Mouse (Mus musculus) G1E-ER4 (cell line): ENCODE results near the gene Helt. TPM values are rescaled to one million over a fixed set of nuclear protein-coding genes. Genes with fewer than 3 reads are reported as not detected.

Experiments used
- GATA1 ChIP-seq: IDR thresholded peaks from one replicate; pipeline ENCODE4 v1.8.0; 2012; ENCODE audit warnings: low read length, inconsistent platforms
- polyA plus RNA-seq: library from polyadenylated mRNA; stranded (reverse); fragments of >175 nt; gene quantifications from 2 replicates; pipeline ENCODE4 v1.2.3, GENCODE M21; 2012

Helt gene
- polyA plus RNA-seq, 1 experiment = not detected

DNA sequence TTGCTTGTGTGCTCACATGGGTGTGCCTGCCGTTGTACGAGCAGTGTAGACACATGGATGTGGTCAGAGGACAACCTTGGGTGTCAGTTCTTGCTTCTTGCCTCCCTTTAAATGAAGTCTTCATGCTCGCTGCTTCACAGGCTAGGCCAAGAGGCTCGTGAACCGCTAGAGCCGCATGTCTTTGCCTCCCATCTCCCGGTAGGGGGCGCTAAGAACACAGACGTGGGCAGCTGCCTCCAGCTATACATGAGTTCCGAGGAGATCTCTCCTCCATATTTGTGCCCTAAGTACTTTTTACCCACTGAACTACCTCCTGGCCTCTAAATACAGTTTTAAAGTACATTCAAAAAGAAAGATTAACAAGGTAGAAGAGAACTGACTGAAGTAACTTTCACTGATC is 16.7 kb upstream of the Helt start:
- no peak for TF ChIP-seq GATA1

- TF ChIP-seq GATA1 = no peak
Observed at GRCm38 (mm10) chr8:46308189-46308588, 13.7 kb upstream of the Helt start.

GRCm38 (mm10) chr8:46305733-46306349 is 11.4 kb upstream of the Helt start:
- no peak for TF ChIP-seq GATA1

GRCm38 (mm10) chr8:46302121-46302520 is 7.7 kb upstream of the Helt start:
- no peak for TF ChIP-seq GATA1

DNA sequence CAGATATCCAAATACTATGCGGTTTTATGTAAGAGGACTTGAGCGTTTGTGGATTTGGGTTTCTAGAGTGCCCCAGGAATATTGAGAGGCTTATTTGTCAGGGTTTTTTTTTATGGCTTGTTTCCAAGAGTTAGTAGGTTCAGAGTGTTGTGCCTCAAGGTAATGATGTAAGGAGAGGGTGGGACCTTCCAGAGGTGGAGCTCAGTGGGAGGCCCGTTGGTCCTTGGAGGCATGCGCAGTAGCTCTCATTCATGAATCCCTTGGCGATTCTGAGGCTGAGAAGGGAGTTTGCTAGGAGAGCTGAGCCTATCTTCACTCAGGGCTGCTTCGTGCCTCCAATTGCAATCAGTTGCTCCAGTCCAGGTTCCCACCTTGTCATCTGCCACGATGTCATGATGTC is 4.4 kb upstream of the Helt start:
- TF ChIP-seq GATA1 = no peak

GRCm38 (mm10) chr8:46296551-46296950 is 2.1 kb upstream of the Helt start:
- TF ChIP-seq GATA1 = no peak

GRCm38 (mm10) chr8:46295951-46296350 is 1.5 kb upstream of the Helt start:
- no peak for TF ChIP-seq GATA1

GRCm38 (mm10) chr8:46295101-46295534 is 647 bp upstream of the Helt start:
- no peak for TF ChIP-seq GATA1

DNA sequence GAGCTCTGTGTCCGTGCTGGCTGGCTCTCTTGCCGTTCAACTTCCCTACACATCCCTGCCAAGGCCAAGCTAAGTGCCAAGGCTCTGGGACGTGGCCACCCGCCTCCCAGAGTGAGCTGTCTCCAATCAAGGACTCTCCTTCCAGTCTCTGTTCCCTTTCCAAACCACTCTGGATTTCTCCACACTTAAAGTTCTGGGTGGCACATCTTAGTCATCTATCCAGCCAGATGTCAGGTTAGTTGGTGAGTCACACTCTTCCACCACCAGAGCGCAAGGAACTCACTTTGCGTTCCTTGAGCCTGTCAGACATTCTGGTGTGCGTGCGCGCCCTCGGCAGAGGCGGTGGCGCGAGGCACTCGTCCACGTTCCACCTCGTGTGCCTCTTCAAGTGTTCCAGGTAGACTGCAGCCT is 725 bp downstream of the Helt start:
- no peak for TF ChIP-seq GATA1

DNA sequence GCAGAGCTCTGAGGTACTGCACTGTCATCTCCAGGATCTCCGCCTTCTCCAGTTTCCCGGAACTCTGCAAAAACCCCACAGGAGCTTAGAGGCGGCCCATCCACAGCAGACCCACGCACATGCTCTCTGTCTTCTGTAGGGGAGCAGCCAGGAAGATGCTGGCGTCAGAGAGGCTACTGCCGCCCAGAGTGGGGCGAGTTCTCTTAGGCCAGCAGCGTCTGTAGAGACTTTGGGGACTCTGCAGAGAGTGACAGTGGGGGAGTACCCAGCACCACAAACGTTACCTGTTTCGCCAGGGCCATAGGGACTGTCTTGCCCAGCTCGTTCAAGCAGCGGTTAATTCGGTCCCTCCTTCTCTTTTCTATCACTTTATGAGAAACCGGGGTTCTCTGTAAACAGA is 1.3 kb downstream of the Helt start:
- TF ChIP-seq GATA1 = no peak

- no peak for TF ChIP-seq GATA1
Observed at GRCm38 (mm10) chr8:46291931-46292675, 2.4 kb downstream of the Helt start.

- TF ChIP-seq GATA1 = no peak
Observed at GRCm38 (mm10) chr8:46289274-46289673, 5.2 kb downstream of the Helt start.

GRCm38 (mm10) chr8:46288021-46288420 is 6.5 kb downstream of the Helt start:
- no peak for TF ChIP-seq GATA1

- TF ChIP-seq GATA1 = no peak
Observed at GRCm38 (mm10) chr8:46285980-46286379, 8.5 kb downstream of the Helt start.

GRCm38 (mm10) chr8:46281536-46281935 is 12.9 kb downstream of the Helt start:
- no peak for TF ChIP-seq GATA1

DNA sequence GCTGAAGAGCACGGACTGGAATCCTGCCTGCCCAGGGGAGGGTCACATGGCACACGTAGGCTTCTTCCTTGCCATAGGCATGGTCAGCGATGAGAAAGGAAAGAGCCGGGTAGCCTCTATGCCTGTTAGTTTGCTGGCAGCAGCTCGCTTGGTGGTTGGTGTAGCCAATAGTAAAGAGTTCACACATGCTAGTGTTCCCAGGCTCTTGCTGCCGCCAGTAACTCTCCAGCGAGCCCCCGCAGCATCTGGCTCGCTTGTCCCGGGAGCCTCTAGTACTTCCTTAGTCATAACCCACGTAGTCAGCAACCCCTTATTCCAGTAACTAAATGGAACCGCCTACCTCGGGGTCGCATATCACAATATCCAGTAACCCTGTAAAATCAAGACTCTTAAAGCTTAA is 17.5 kb downstream of the Helt start:
- TF ChIP-seq GATA1 = no peak

DNA sequence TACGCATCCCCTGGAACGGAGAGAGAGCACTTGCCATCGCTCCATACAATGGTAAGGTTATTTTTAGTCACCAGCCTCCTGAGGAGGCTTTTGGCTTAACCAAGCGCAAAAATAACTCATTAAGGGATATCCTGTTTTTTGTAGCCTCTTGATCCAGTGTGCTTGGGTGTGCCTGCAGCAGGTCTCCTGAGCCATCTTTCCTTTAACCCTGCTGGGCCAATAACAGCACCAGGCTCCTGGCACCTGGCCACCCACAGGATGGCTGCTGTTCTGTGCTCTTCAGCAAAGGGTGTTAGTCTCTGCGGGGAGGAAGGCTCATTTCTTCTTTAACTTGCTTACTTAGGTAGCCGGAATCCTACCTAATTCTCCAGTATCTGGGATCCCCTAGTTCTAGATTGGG is 23.7 kb downstream of the Helt start:
- no peak for TF ChIP-seq GATA1

DNA sequence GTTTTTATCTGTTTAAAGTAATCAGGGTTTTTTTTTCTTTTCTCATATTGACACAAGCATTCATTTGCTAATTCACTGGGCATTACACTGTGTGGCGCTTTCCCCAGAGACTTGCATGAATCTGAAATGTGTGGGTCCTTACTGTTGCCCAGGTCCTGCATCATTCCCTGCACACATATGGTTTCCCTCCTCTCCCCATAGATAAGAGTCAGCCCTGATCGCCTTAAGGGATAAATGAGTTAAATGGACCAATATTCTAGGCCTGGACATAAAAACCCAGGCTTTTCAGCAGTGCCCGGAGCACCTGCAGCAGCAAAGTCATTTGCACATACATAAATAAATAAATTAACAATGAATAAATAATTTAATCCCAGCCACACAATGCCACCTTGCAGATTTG is 24.3 kb downstream of the Helt start:
- TF ChIP-seq GATA1 = no peak
